Mouse (Mus musculus) embryo, embryonic 11 days (tissue): ENCODE measurements at regions not wholly inside any gene's neighbourhood (a gene's known extent, or its start where the extent isn't known, plus 50 kb on each side); places are given as distances from the start of the nearest gene placed in this dataset.

Experiments
- DNase-seq: peaks from one replicate; pipeline ENCODE4 v3.0.0-alpha.2; 2015

DNA sequence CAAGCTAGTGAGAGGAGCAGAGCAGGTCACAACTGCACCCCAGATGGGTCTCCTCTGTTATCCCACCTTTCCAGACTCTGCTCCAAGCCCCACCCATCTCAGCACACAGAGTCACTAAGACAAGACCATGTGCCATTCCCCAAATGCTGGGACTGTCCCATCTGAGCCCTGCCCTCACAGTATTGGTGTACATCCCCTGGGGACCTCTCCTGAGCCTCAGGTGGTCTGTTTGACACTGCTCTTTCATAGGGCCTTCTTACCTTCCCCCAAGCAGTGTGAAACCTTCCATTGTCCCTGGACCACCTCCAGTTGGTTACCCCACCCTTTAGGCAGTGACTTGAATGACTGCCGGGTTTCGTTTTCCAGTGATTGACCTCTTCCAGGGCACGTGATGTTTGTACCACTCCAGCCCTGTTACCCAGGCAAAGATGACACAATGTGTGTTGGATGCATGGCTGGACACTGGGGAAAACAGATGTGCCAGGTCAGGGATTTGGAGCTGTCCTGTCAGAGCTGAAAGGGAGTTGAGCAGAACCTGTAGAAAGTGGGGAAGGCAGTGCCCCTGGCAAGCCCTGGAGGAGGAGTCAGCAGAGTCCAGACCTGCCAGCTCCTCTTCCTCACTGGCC is 219.5 kb upstream of the Zmiz1 start:
- DNase-seq: no peak

DNA sequence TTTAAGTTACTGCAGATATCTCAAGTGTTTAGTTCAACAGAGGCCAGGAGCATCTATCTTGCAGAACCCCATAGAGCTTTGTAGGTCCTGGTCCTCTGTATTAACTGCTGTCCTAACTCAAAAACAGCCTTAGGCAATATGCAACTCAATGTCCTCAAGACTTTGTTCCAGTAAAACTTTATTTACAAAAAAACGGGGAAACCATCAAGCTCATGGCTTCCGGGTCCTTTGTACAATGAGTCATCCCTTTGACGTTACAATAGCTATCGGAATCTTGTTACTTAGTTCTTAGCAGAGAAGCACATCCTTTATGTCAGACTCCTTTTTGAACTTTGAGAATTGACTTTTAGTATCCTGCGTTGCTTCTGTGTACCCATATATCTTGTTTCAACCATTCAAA is 216.2 kb upstream of the Zmiz1 start:
- DNase-seq: no peak

- DNase-seq: no peak
Measured at GRCm38 (mm10) chr14:25243289-25243688, 215.7 kb upstream of the Zmiz1 start.

- DNase-seq: no peak
Measured at GRCm38 (mm10) chr14:25243698-25244097, 215.3 kb upstream of the Zmiz1 start.

- no peak for DNase-seq
Measured at GRCm38 (mm10) chr14:25244841-25245240, 214.1 kb upstream of the Zmiz1 start.

- peak; percentile 38 for DNase-seq
Measured at GRCm38 (mm10) chr14:25245691-25246090, 213.3 kb upstream of the Zmiz1 start.

- no peak for DNase-seq
Measured at GRCm38 (mm10) chr14:25248941-25249340, 210.0 kb upstream of the Zmiz1 start.

- no peak for DNase-seq
Measured at GRCm38 (mm10) chr14:25253016-25253850, 205.8 kb upstream of the Zmiz1 start.

- DNase-seq: no peak
Measured at GRCm38 (mm10) chr14:25263121-25263520, 195.9 kb upstream of the Zmiz1 start.

DNA sequence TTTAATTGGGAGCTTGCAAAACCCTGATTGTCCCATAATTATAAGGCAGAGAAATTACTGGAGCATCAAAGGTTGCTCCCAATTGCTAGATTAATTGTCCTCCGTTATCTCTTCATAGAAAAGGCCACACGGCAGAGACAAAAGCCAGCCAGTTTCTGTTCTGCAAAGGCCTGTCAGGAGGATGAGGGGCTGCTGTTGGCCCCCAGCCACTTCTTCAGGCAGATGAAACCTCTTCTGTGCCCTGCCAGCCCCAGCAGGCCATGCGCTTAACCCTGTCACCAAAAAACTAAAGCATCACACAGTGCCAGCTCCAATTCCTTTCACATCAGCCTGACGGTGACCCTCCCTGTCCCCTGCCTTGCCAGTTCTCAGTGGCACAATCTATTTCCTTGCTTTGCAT is 192.1 kb upstream of the Zmiz1 start:
- no peak for DNase-seq

GRCm38 (mm10) chr14:25268090-25268631 is 190.8 kb upstream of the Zmiz1 start:
- peak; percentile 33 for DNase-seq

- peak; percentile 37 for DNase-seq
Measured at GRCm38 (mm10) chr14:25270227-25270876, 188.6 kb upstream of the Zmiz1 start.

DNA sequence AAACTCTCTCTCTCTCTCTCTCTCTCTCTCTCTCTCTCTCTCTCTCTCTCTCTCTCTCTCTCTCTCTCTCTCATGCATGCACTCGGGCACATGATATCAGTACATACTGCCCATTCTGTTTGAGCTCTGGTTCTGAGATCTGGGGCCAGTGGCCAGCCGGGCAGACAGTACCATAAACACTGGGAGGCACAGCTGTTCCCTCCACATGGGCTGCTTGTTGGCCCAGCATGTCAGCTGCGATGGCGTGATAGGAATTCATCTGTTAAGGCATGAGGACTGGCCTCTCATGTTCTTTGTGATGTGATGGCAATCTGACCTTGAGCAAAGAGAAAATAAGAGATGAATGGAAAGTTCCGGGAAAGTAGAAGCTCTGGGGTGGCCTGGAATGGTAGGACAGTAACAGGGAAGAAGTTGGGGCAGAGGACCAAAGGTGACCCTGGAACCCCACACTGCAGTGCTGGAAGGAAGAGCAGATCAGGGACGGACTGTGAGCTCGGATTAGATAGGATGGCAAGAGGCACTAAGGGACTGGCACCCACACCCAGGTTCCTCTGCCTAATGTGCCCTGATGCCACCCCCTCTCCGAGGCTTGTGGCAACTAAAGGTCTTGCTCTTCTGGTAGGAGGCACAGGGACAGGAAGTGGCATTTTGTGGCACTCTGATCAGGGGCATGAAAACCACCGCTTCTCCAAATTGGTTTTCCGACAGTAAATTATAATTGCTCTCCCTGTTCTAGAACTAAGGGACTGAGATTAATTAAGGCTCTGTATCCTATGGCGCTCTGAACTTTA is 186.4 kb upstream of the Zmiz1 start:
- no peak for DNase-seq

GRCm38 (mm10) chr14:25279751-25280150 is 179.2 kb upstream of the Zmiz1 start:
- DNase-seq: no peak

DNA sequence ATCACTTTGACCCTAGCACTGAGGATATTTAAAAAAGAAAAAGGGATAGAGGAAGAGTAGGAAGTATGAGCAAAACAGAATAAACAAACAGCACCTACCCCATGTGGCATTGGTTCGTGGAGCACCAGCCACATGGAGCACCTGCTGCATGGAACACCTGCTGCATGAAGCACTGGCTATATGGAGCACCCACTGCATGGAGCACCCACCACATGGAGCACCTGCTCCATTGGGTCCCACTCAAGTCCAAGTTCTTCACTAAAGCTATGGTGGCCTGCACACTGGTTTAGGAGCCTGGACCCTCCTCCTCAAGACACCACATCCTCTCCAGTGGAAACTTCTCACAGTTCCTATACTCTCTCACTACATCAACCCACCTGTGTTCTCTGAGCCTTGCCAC is 166.4 kb upstream of the Zmiz1 start:
- no peak for DNase-seq

DNA sequence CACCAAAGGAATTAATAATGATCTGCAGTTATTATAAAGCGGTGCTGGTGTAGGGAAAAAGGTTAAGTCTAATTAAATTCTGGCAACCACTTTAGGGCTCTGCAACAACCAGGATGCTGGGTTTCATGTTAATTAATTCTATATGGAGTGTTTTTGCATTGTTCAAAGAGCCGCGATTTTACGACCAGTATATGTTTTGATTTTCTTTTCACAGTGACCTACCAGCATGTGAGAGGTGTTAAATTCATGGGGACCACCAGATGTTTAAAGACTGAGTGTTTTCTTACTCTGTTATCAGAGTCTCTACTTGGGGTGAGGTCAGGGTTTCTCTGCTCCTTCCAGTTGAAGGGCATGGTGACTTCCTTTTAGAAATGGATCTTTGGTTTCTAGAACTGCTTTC is 164.8 kb upstream of the Zmiz1 start:
- DNase-seq: no peak

DNA sequence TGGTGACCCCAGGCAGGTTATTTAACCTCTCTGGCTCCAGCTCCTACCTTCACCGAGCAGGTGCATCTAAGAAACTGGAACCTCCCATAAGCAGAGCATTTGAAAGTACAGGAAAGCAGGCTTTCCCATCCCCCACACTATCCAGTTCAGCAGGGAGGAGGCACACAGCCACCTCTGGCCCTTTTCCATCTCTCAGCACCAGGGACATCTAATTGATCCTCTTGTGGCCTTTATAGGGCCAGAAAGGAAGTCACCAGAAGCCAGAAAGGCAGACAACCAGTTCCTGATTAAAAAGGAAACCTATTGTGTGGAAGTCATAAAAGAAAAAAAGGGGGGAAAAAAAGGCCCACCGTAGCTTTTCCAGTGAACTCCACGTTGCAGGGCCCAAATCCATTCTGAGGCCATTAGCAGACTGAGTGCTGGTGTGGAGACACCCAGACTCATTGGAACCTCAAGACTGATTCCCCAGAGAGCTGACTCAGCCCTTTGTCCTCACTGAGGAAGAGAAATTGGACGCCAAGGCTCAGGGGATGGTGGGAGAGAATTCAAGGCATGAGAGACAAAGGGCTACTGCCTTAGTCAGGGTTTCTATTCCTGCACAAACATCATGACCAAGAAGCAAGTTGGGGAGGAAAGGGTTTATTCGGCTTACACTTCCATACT is 163.2 kb upstream of the Zmiz1 start:
- no peak for DNase-seq

DNA sequence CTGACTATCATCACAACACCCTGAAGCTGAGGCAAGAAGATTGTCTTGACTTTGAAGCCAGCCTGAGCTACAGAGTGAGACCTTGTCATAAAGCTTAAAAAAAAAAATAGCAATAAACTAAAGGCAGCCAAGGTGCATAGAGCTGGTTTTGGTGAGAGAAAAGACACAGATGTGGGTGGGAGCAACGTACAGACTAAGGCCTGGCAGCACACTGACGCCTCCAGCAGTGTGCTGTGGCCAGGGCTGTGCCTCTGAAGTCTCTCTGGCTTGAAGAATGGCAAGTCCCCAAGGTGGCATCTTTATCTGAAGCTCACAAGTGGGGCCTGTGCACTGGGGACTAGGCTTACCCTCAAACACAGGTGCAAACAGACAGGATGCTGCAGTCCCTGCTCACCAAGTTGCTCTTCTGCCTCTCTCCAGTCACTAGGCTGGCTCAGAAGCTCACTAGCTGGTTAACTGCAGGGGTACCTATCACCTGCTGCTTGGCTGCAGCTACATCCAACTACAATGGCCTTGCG is 159.3 kb upstream of the Zmiz1 start:
- DNase-seq: no peak

GRCm38 (mm10) chr14:25301336-25302031 is 157.5 kb upstream of the Zmiz1 start:
- no peak for DNase-seq

DNA sequence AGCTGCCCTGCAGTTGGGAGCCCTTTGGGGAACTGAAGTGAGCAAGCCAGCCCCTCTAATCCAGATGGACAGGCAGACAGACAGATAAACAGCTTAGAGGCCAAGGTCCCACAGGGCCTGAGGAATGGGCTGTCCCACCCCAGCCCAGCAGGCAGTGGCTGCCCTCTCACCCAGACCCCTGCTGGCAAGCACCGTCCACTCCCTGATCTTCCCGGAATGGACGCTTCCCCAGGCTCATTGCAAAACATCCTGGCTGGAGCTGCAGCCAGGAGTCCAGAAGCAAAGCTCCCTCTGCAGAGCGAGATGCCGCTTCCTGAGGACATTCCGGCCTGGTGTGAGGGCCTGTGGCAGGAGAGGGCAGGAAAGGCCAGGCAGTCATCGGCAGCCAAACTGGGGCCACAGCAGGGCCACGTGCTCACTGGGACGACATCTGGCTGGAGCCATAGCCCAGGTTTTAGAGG is 154.6 kb upstream of the Zmiz1 start:
- peak; percentile 60 for DNase-seq

- DNase-seq: no peak
Measured at GRCm38 (mm10) chr14:25306166-25306565, 152.8 kb upstream of the Zmiz1 start.
